Mouse (Mus musculus): ENCODE results near the gene Spin4.

DNA sequence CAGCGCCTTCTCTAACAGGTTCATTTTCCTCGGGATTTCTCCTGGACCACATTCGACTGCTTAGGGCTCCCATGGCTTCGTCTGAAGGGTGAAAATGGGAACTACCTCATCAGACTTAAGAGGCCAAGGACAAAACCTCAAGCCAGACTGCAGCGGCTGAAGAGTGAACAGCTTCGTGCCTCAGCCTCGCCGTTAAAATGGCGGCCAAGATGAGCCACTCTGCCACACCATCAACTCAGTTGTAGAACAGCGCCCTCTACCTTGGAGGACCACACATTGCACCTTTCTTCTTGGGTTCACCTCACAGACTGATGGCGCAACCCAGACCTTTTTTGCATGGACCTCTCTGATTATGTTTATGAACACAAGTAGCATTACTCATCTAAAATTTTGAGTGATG, 27.6 kb downstream of the Spin4 start:
- no peak for TF ChIP-seq CTCF (IDR thresholded peaks at IDR 0.05; ENCODE audit: extremely low read depth, insufficient read depth, insufficient read length, insufficient replicate concordance)
- TF ChIP-seq POLR2A (IDR thresholded peaks at IDR 0.05; ENCODE audit: low read depth, low read length): no peak

All from spleen, adult 2 months (tissue).